Mouse (Mus musculus) hindbrain, embryonic 14.5 days (tissue): ENCODE measurements around the gene Calr4. TPM values are rescaled to one million over a fixed set of nuclear protein-coding genes. Genes with fewer than 3 reads are reported as not detected.

Experiments
- ATAC-seq: fragments of 200-750 bp; cut with Nextera tagmentation; 2 replicates; pipeline ENCODE4 v1.8.0; 2017; ENCODE audit warnings: moderate number of reproducible peaks, mild to moderate bottlenecking, moderate TSS enrichment, moderate library complexity; ENCODE audit not compliant: low FRiP score
- DNase-seq: peaks from one replicate; pipeline ENCODE4 v3.0.0-alpha.2; 2015; ENCODE audit warnings: low spot score
- H3K27ac ChIP-seq: fragments of 300-500 bp; sonication (generic); 2 replicates; pipeline ENCODE4 v1.5.1; 2014; ENCODE audit warnings: mild to moderate bottlenecking, moderate library complexity
- H3K27me3 ChIP-seq: fragments of 300-500 bp; sonication (generic); 2 replicates; pipeline ENCODE4 v1.6.1; 2014; ENCODE audit warnings: mild to moderate bottlenecking, low read length, mixed read lengths; ENCODE audit not compliant: control insufficient read depth, insufficient read depth
- H3K36me3 ChIP-seq: fragments of 300-500 bp; sonication (generic); replicated peaks from 2 replicates; pipeline ENCODE4 v1.6.1; 2014; ENCODE audit not compliant: control insufficient read depth, insufficient read depth
- H3K4me1 ChIP-seq: fragments of 300-500 bp; sonication (generic); replicated peaks from 2 replicates; pipeline ENCODE4 v1.6.1; 2014; ENCODE audit warnings: antibody characterized with exemption, low read length, mixed read lengths; ENCODE audit not compliant: control insufficient read depth, insufficient read depth
- H3K4me2 ChIP-seq: fragments of 300-500 bp; sonication (generic); replicated peaks from 2 replicates; pipeline ENCODE4 v1.6.1; 2014; ENCODE audit warnings: mild to moderate bottlenecking, moderate library complexity
- H3K4me3 ChIP-seq: fragments of 300-500 bp; sonication (generic); replicated peaks from 2 replicates; pipeline ENCODE4 v1.5.1; 2014; ENCODE audit warnings: mild to moderate bottlenecking, low read length
- H3K9ac ChIP-seq: fragments of 300-500 bp; sonication (generic); 2 replicates; pipeline ENCODE4 v1.6.1; 2014
- H3K9me3 ChIP-seq: fragments of 300-500 bp; sonication (generic); 2 replicates; pipeline ENCODE4 v1.6.1; 2016; ENCODE audit warnings: low read length; ENCODE audit not compliant: control insufficient read depth
- WGBS: fragments of 180-500 bp; shearing (Covaris S2); extraction: QIAGEN DNeasy Blood & Tissue Kit; methylation state at CpG from one replicate; pipeline ENCODE4 v1.1.7; 2014; 5-methylcytosine and 5-hydroxymethylcytosine counted together
- polyA plus RNA-seq: library from polyadenylated mRNA; unstranded; fragments of >200 nt; fragmentation: Nextera tagmentation; extraction: Ambion mirVana; gene quantifications from 2 replicates; pipeline ENCODE4 v1.2.1, GENCODE M21; 2014

Gene Calr4
- 2.0 and 2.1 TPM in 2 replicates for polyA plus RNA-seq

- no peak within 1 kb of the TSS for H3K9ac ChIP-seq
- no peak within 1 kb of the TSS for H3K4me3 ChIP-seq
- H3K9me3 ChIP-seq: no peaks in the 10 kb centered on the region
- DNase-seq: no peak
- peaks cover 13% of the 10 kb centered on the region for H3K4me1 ChIP-seq
- WGBS: 71% methylated on average over 2 of the region's 2 CpGs
- no peaks in the 10 kb centered on the region for H3K27me3 ChIP-seq
- no peak within 1 kb of the TSS for H3K4me2 ChIP-seq
- peak within 1 kb of the TSS; percentile 76 for H3K27ac ChIP-seq
- ATAC-seq: no peak
- no peaks in the 10 kb centered on the region for H3K36me3 ChIP-seq
Measured at GRCm38 (mm10) chr4:109234185-109234584, at the start of gene Calr4. Gene Calr4 (plus strand): TSS chr4:109234485.

- no peaks in the 10 kb centered on the region for H3K9me3 ChIP-seq
- no peaks in the 10 kb centered on the region; the same call in 1 of the 2 replicates for H3K4me1 ChIP-seq
- DNase-seq: no peak
- no peak overlapping the region for H3K4me3 ChIP-seq
- ATAC-seq: no peak
- no peak overlapping the region for H3K27ac ChIP-seq
- no peaks in the 10 kb centered on the region for H3K36me3 ChIP-seq
- no peaks in the 10 kb centered on the region for H3K27me3 ChIP-seq
- H3K9ac ChIP-seq: no peak overlapping the region
- H3K4me2 ChIP-seq: no peak overlapping the region
- WGBS: 84% methylated on average over 8 of the region's 8 CpGs
Measured at GRCm38 (mm10) chr4:109185616-109186405, 48.5 kb upstream of the Calr4 start.

GRCm38 (mm10) chr4:109191598-109191997 lies 42.7 kb upstream of the Calr4 start:
- H3K4me3 ChIP-seq: no peak overlapping the region
- no peaks in the 10 kb centered on the region for H3K27me3 ChIP-seq
- DNase-seq (no peak), ATAC-seq (no peak)
- peaks cover 16% of the 10 kb centered on the region for H3K4me1 ChIP-seq
- no peak overlapping the region for H3K9ac ChIP-seq
- WGBS: 71% methylated on average over 10 of the region's 10 CpGs
- H3K36me3 ChIP-seq: no peaks in the 10 kb centered on the region
- H3K27ac ChIP-seq: no peak overlapping the region
- H3K4me2 ChIP-seq: no peak overlapping the region
- no peaks in the 10 kb centered on the region for H3K9me3 ChIP-seq

- H3K4me1 ChIP-seq: peaks cover 16% of the 10 kb centered on the region
- ATAC-seq: no peak
- DNase-seq: no peak
- no peaks in the 10 kb centered on the region for H3K9me3 ChIP-seq
- H3K4me2 ChIP-seq: no peak overlapping the region
- no peak overlapping the region for H3K4me3 ChIP-seq
- WGBS: 83% methylated on average over 5 of the region's 5 CpGs
- no peaks in the 10 kb centered on the region for H3K27me3 ChIP-seq
- no peak overlapping the region for H3K27ac ChIP-seq
- no peak overlapping the region for H3K9ac ChIP-seq
- 0 out of 2 replicates have a peak, but pooled peaks cover 5% of the 10 kb centered on the region for H3K36me3 ChIP-seq
Measured at GRCm38 (mm10) chr4:109193886-109194285, 40.4 kb upstream of the Calr4 start.

GRCm38 (mm10) chr4:109195900-109196629 lies 38.2 kb upstream of the Calr4 start:
- Histone ChIP-seq H3K4me2 (no peak overlapping the region), H3K27me3 (no peaks in the 10 kb centered on the region), H3K36me3 (0 out of 2 replicates have a peak, but pooled peaks cover 9% of the 10 kb centered on the region), H3K9ac (no peak overlapping the region), H3K4me1 (peaks cover 25% of the 10 kb centered on the region), H3K9me3 (no peaks in the 10 kb centered on the region), H3K27ac (no peak overlapping the region), H3K4me3 (no peak overlapping the region)
- WGBS: 92% methylated on average over 7 of the region's 7 CpGs
- ATAC-seq: no peak
- DNase-seq: no peak

- Histone ChIP-seq H3K4me2 (no peak overlapping the region), H3K4me1 (peaks cover 15% of the 10 kb centered on the region), H3K9ac (no peak overlapping the region), H3K9me3 (no peaks in the 10 kb centered on the region), H3K27me3 (no peaks in the 10 kb centered on the region), H3K27ac (no peak overlapping the region), H3K36me3 (0 out of 2 replicates have a peak, but pooled peaks cover 9% of the 10 kb centered on the region), H3K4me3 (no peak overlapping the region)
- DNase-seq: no peak
- WGBS: 96% methylated on average over 4 of the region's 4 CpGs
- no peak for ATAC-seq
Measured at GRCm38 (mm10) chr4:109199069-109199468, 35.2 kb upstream of the Calr4 start.

- Histone ChIP-seq H3K9ac (peak within 1 kb of the TSS; percentile 69), H3K36me3 (0 out of 2 replicates have a peak, but pooled peaks cover 9% of the 10 kb centered on the region), H3K9me3 (no peaks in the 10 kb centered on the region), H3K27ac (peak within 1 kb of the TSS; percentile 93), H3K4me3 (peak within 1 kb of the TSS; percentile 56), H3K4me1 (peaks cover 11% of the 10 kb centered on the region), H3K4me2 (peak within 1 kb of the TSS; percentile 74), H3K27me3 (no peaks in the 10 kb centered on the region)
- DNase-seq (peak; percentile 98), ATAC-seq (peak; percentile 98)
- under 1% methylated on average over 59 of the region's 59 CpGs for WGBS
Measured at GRCm38 (mm10) chr4:109201582-109202424, 32.5 kb upstream of the Calr4 start, which contains the start of gene Osbpl9. Gene Osbpl9 (minus strand): TSS chr4:109202272.

GRCm38 (mm10) chr4:109203931-109204330 lies 30.4 kb upstream of the Calr4 start:
- DNase-seq: no peak
- Histone ChIP-seq H3K9ac (no peak overlapping the region), H3K4me3 (no peak overlapping the region), H3K27ac (no peak overlapping the region), H3K9me3 (no peaks in the 10 kb centered on the region), H3K4me2 (no peak overlapping the region), H3K4me1 (peaks cover 11% of the 10 kb centered on the region), H3K36me3 (0 out of 2 replicates have a peak, but pooled peaks cover 3% of the 10 kb centered on the region), H3K27me3 (no peaks in the 10 kb centered on the region)
- 91% methylated on average over 1 of the region's 1 CpGs for WGBS
- no peak for ATAC-seq
